Mouse (Mus musculus) testis, adult 2 months (tissue): Measurements from ENCODE around the gene Acvr1b.

Experiments
- CTCF ChIP-seq: fragments of 200-500 bp; IDR thresholded peaks from 2 replicates; pipeline ENCODE4 v1.5.1; 2012; ENCODE audit warnings: low read depth, mild to moderate bottlenecking, inconsistent platforms, low read length, moderate library complexity; ENCODE audit not compliant: control insufficient read depth, insufficient read depth, insufficient replicate concordance
- POLR2A ChIP-seq: fragments of 200-500 bp; IDR thresholded peaks from 2 replicates; pipeline ENCODE4 v1.6.1; 2012; ENCODE audit warnings: low read depth, mild to moderate bottlenecking, inconsistent platforms, low read length, moderate library complexity; ENCODE audit not compliant: control insufficient read depth

- TF ChIP-seq CTCF (no peak), POLR2A (no peak)
These were observed 29.1 kb upstream of the Acvr1b start for GRCm38 (mm10) chr15:101144779-101145178.
